Mouse (Mus musculus): ENCODE results near the gene Kynu. TPM values are rescaled to one million over a fixed set of nuclear protein-coding genes. Genes with fewer than 3 reads are reported as not detected.

The Kynu gene
- polyA plus RNA-seq, 1 experiment from 2014 or later = 0.24 TPM

Other genes with a start within 250 kb of the Kynu start
- gene Arhgap15, start 193.5 kb downstream of the Kynu start, polyA plus RNA-seq (2015; fragmentation: Nextera tagmentation; extraction: Ambion mirVana) = 2.5 and 2.7 TPM in 2 replicates

Data from limb, embryonic 15.5 days (tissue).